Mouse (Mus musculus) G1E (cell line): Measurements from ENCODE around the gene Fam166a. TPM values are rescaled to one million over a fixed set of nuclear protein-coding genes. Genes with fewer than 3 reads are reported as not detected.
A peak's percentile ranks its signal among the peaks of the same experiment; 100 is the strongest.

Experiments
- ATAC-seq: 2 replicates; pipeline ENCODE4 v1.8.0; 2016; ENCODE audit warnings: mild to moderate bottlenecking; ENCODE audit not compliant: insufficient number of reproducible peaks, poor library complexity, low FRiP score, severe bottlenecking; ENCODE audit errors: extremely low read depth
- DNase-seq: peaks from one replicate; pipeline ENCODE4 v3.0.0; 2012; ENCODE audit warnings: low spot score
- H3K27me3 ChIP-seq: 2 replicates; pipeline ENCODE4 v1.6.1; 2012; ENCODE audit warnings: mild to moderate bottlenecking, low read length, inconsistent platforms; ENCODE audit not compliant: insufficient read depth
- H3K36me3 ChIP-seq: replicated peaks from 2 replicates; pipeline ENCODE3; 2012; ENCODE audit warnings: mild to moderate bottlenecking, inconsistent platforms
- H3K4me1 ChIP-seq: 2 replicates; pipeline ENCODE4 v1.6.1; 2012; ENCODE audit warnings: low read depth, low read length, inconsistent platforms, mixed read lengths; ENCODE audit not compliant: insufficient read depth
- H3K4me3 ChIP-seq: 2 replicates; pipeline ENCODE4 v1.5.1; 2012; ENCODE audit warnings: low read depth, mild to moderate bottlenecking, inconsistent platforms, low read length, moderate library complexity, mixed read lengths
- H3K9me3 ChIP-seq: replicated peaks from 2 replicates; pipeline ENCODE4 v1.6.1; 2012; ENCODE audit warnings: inconsistent platforms
- CTCF ChIP-seq: IDR thresholded peaks from 2 replicates; pipeline ENCODE4 v1.5.1; 2012; ENCODE audit warnings: low read depth, low read length, inconsistent platforms, mixed read lengths
- GATA1 ChIP-seq: IDR thresholded peaks from 2 replicates; pipeline ENCODE4 v1.6.1; 2012; ENCODE audit warnings: borderline replicate concordance, low read length, inconsistent platforms, mixed read lengths
- GATA2 ChIP-seq: IDR thresholded peaks from 2 replicates; pipeline ENCODE4 v1.6.1; 2012; ENCODE audit warnings: low read depth, low read length, inconsistent platforms, borderline replicate concordance
- POLR2AphosphoS5 ChIP-seq: IDR thresholded peaks from 2 replicates; pipeline ENCODE4 v1.6.1; 2012; ENCODE audit warnings: low read depth, low read length, inconsistent platforms; ENCODE audit not compliant: insufficient replicate concordance
- TAL1 ChIP-seq: conservative IDR thresholded peaks from 2 replicates; pipeline ENCODE4 v1.6.1; 2012; ENCODE audit warnings: low read depth, low read length, inconsistent platforms, mixed read lengths
- polyA plus RNA-seq: library from polyadenylated mRNA; stranded (reverse); fragments of >175 nt; gene quantifications from 2 replicates; pipeline ENCODE4 v1.2.3, GENCODE M21; 2012
- total RNA-seq, 2 experiments: library from RNA; stranded (forward) in 1 of 2; stranded (reverse) in 1 of 2; fragments of 200-1000 nt in 1 of 2; fragments of >200 nt in 1 of 2; fragmentation: Nextera tagmentation in 1 of 2; gene quantifications; 2 replicates each; pipeline ENCODE4 v1.2.3; 2014 to 2017

Gene Fam166a
- total and polyA plus RNA-seq, 3 experiments, result not detected

- DNase-seq (no peak), ATAC-seq (no peak)
- H3K4me3 ChIP-seq, result peak overlapping the region; percentile 89
- H3K4me1 ChIP-seq, result peaks cover 65% of the 10 kb centered on the region
- no peak for TF ChIP-seq GATA2
- TF ChIP-seq TAL1, result no peak
- no peak for TF ChIP-seq GATA1
- H3K27me3 ChIP-seq, result no peaks in the 10 kb centered on the region
- H3K36me3 ChIP-seq, result peaks cover 43% of the 10 kb centered on the region
- H3K9me3 ChIP-seq, result no peaks in the 10 kb centered on the region
Measured at GRCm38 (mm10) chr2:25261870-25262269, 43.3 kb downstream of the Fam166a start.

- no peaks in the 10 kb centered on the region for H3K9me3 ChIP-seq
- peak; percentile 99 for DNase-seq
- H3K4me3 ChIP-seq, result peak within 1 kb of the TSS; percentile 89
- peaks cover 45% of the 10 kb centered on the region for H3K36me3 ChIP-seq
- peaks cover 66% of the 10 kb centered on the region for H3K4me1 ChIP-seq
- TF ChIP-seq GATA1 (no peak), GATA2 (no peak), POLR2AphosphoS5 (no peak), TAL1 (no peak), CTCF (no peak)
- H3K27me3 ChIP-seq, result no peaks in the 10 kb centered on the region
- ATAC-seq, result peak; percentile 98
Measured at GRCm38 (mm10) chr2:25262291-25262767, 43.8 kb downstream of the Fam166a start, which contains the start of gene Tprn. Gene Tprn (plus strand): TSS chr2:25262618.

GRCm38 (mm10) chr2:25262795-25263622 is 44.5 kb downstream of the Fam166a start:
- Histone ChIP-seq H3K4me1 (peaks cover 70% of the 10 kb centered on the region), H3K9me3 (no peaks in the 10 kb centered on the region), H3K36me3 (peaks cover 52% of the 10 kb centered on the region), H3K27me3 (no peaks in the 10 kb centered on the region), H3K4me3 (peak overlapping the region; percentile 89)
- TF ChIP-seq GATA2, result no peak
- TF ChIP-seq CTCF, result no peak
- TF ChIP-seq GATA1, result no peak
- no peak for TF ChIP-seq TAL1
- no peak for TF ChIP-seq POLR2AphosphoS5
- DNase-seq, result no peak
- no peak for ATAC-seq

GRCm38 (mm10) chr2:25263623-25264285 is 45.2 kb downstream of the Fam166a start:
- peaks cover 74% of the 10 kb centered on the region for H3K4me1 ChIP-seq
- DNase-seq, result no peak
- no peak for ATAC-seq

GRCm38 (mm10) chr2:25264286-25264660 is 45.7 kb downstream of the Fam166a start:
- no peak for DNase-seq
- Histone ChIP-seq H3K4me1 (peaks cover 79% of the 10 kb centered on the region), H3K27me3 (no peaks in the 10 kb centered on the region), H3K4me3 (peak overlapping the region; percentile 89; the same call in 1 of the 2 replicates), H3K36me3 (peaks cover 60% of the 10 kb centered on the region), H3K9me3 (no peaks in the 10 kb centered on the region)
- TF ChIP-seq GATA1 (no peak), POLR2AphosphoS5 (no peak), GATA2 (no peak), TAL1 (no peak), CTCF (no peak)
- ATAC-seq, result no peak

More at GRCm38 (mm10) chr2:25263623-25264285, 45.2 kb downstream of the Fam166a start:
- TF ChIP-seq GATA2 (no peak), TAL1 (no peak), GATA1 (no peak), POLR2AphosphoS5 (no peak), CTCF (no peak)
- Histone ChIP-seq H3K4me3 (peak overlapping the region; percentile 89), H3K9me3 (no peaks in the 10 kb centered on the region), H3K27me3 (no peaks in the 10 kb centered on the region), H3K36me3 (peaks cover 56% of the 10 kb centered on the region)

GRCm38 (mm10) chr2:25264851-25265250 is 46.3 kb downstream of the Fam166a start:
- TF ChIP-seq GATA1 (no peak), POLR2AphosphoS5 (no peak), GATA2 (no peak), TAL1 (no peak), CTCF (no peak)
- Histone ChIP-seq H3K36me3 (peaks cover 63% of the 10 kb centered on the region), H3K4me3 (peak overlapping the region; percentile 89; the same call in 1 of the 2 replicates), H3K27me3 (no peaks in the 10 kb centered on the region), H3K4me1 (peaks cover 83% of the 10 kb centered on the region), H3K9me3 (no peaks in the 10 kb centered on the region)
- no peak for DNase-seq
- ATAC-seq, result no peak
